Mouse (Mus musculus): ENCODE data around the gene Zbtb20.

Zbtb20 gene

DNA sequence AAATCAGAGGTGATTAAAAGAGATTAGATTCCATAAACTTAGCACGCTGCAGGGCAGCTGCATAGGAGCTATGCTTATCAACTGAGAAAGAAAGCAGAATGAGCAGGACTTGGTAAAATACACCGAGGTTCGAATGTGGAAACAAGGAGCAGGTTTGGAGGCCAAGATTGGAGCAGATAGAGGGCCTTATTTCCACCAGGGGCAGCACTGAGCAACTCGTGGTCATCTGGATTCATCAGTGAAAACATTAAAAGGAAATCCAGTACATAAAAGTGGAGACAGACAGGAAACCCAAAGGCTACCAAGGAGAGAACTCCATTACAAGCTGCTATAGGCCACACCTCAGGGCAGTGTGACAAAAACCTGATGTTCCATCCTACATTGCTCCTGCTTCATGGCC is 686.3 kb downstream of the Zbtb20 start:
- DNase-seq (ENCODE audit: low read depth, low spot score) = no peak

DNA sequence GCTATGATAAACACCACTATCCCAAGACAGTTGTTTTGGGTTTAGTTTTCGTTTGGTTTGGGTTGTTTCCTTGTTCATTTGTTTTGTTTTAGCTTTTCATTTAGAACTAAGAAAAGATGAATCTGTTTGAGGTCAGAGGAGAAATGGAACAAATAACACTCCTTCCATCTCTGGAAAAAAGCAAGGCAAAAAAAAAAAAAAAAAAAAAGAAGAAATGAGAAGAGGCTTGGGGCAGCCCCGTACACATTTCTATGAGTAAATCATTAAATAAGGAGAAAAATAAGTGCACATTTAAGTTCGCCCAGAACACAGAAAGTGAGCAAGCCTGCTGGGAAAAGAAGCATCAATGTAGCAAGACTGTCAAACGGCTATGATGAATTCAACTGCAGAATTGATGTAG is 690.2 kb downstream of the Zbtb20 start:
- DNase-seq (ENCODE audit: low read depth, low spot score) = no peak

DNA sequence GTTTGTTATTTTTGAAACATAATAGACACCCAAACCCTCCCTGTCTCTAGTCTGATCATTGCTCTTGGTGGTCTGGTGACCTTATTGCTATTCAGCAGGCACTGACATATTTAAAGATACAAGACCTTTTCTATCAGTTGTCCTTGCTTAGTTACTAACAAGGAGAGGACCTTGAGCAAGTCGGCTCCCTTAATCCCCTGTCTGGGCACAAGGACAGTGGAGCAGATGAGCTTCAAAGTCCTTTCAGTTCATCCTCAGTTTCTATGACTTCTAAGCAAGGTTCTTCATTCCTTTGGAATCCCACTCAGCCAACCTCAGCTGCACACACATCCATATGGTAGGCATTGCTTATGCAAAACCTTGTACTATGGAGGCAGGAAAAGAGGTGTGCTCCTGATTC is 690.8 kb downstream of the Zbtb20 start:
- no peak for DNase-seq (ENCODE audit: low read depth, low spot score)

DNA sequence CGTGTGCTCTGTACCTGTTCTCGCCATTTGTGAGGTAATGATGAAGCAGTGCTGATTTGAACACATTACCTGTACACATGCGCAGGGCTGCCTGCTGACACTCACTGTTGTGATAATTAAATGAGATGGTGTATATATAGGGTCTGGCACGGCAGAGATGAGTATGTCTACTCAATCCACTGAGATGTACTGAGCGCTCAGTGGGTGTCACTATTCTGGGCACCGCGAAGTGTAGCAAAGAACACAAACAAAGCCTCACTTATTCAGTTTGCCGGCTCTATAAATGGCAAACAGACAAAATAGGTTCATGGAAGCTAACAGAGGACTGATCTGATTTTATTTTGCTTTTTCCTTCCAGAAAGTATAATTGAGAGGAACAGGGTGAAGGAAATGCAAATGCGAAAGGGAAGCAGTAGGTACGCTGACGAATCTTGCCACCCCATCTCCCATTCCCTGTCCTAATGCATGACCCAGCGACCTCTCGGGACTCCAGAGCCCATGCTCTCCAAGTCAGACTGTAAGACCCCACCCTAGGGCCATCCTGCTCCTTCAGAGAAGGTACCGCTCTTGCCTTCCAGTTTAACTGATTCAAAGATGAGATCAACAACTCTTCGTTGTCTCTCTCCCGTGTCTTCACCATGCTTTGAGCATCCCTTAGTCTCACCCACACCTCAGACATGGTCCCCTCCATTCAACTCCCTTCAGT is 695.8 kb downstream of the Zbtb20 start:
- no peak for DNase-seq (ENCODE audit: low read depth, low spot score)

DNA sequence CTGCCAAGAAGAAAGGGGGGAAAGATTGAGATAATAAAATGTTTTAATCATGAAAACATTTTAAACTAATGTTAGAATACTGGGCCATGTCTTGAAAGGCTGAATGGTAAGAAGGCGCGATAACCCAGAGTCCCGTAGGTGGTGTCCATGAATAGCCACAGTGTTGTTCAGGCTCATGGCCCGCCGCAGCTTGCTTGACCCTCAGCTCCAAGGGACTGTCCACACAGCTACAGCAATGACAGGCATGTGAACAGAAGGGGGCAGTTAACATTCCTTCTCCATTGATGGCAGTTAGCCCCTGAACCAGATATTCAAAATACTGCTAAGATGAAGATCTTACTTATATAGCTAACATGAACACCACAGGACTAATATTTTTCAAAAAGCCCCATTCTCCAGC is 696.5 kb downstream of the Zbtb20 start:
- no peak for DNase-seq (ENCODE audit: low read depth, low spot score)

DNA sequence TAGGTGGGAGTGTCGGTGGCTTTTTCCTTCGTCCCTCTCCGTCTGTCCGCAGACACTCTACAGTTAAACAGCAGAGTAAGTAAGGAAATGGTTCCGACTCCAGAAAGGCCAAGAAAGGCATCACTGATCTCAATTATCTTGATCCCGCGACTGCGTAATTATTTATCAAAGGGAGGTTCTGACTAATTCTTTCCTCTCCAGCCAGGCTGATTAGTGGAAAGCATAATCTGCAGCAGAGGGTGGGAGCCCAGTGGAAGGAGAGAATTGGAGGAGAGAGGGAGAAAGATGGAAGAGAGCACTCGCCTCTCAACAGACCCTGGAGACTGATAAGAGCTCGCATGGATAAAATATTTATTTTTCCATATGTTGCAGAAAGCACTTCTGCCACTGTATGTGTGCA is 697.1 kb downstream of the Zbtb20 start:
- DNase-seq (ENCODE audit: low read depth, low spot score) = no peak

DNA sequence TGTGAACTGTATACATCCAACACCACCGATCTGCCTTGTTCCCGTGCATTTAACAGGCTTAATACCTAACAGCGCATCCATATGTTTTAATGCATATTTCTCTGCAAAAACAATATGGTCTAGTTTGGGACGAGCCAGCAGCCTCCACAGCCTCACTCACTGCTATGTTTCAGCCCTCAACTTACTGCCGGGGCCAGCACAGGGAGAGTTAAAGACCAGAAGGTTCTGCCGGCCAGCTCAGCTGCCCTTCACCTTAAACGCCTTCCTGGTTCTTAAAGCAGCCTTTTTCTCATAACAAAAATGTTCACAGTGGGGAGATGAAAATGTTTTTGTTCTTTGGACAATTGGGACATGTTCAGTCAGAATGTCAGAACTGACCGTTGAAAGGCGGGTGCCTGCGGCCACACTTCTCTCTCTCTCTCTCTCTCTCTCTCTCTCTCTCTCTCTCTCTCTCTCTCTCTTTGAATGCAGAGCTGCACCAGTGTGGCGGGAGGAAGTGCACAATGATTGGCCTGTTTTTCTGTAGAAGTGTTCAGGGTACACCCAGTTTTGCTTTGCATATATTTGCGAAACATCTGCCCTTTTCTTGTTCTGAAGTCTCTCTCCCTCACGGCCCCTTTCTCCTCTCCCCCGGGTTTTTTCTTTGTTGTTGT is 697.6 kb downstream of the Zbtb20 start:
- no peak for DNase-seq (ENCODE audit: low read depth, low spot score)

DNA sequence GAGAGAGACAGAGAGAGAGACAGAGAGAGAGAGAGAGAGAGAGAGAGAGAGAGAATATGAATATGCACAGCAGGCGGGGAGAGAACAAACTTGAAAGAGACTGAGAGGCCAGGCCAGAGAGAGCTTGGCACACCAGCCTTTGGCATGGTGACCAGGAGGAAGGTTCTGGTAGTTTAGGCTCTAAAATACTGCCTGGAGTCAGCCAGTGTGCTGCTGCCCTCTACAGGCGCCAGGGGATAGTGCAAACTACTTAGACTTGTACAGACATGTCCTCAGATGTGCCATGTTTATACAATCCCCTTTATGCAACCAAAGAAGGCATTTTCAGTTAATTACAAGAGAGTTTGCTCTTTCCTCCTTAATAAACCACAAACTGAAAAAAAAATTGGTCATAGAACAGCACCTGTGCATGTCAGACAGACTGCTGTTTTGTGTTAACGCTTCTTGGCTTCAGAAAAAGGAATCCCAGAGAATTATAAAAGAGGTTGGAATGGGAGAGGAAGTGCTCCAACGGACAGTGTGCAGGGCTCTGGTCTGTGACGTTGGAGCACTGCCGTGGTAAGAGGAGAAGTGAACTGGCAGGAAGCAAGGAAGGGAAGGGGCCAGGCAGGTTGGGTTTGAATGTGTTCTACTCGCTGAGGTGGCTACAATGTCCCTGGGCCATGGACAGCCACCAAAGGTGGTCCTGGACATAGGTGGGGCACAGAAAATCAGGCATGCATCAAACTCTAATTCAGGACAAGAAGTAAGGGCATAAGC is 698.5 kb downstream of the Zbtb20 start:
- DNase-seq (ENCODE audit: low read depth, low spot score) = peak; percentile 33

DNA sequence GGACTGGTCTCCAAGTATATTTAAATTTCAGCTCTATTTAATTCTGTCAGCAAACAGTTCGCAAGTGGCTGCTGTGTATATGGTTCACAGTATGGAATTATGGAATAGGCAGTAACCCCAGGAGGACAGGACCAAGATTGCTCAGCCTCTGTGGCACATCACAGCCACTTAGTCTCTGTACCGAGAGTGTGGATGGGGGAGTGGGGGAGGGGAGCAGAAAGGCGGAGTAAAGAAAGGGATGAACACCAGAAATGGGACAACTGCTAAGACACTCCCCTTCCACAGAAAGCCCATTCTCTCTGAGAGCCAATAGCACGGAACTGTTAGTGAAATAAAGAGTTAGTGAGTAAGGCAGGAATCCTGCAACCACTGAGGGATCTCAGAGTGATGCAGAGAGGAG is 699.4 kb downstream of the Zbtb20 start:
- DNase-seq (ENCODE audit: low read depth, low spot score) = no peak

DNA sequence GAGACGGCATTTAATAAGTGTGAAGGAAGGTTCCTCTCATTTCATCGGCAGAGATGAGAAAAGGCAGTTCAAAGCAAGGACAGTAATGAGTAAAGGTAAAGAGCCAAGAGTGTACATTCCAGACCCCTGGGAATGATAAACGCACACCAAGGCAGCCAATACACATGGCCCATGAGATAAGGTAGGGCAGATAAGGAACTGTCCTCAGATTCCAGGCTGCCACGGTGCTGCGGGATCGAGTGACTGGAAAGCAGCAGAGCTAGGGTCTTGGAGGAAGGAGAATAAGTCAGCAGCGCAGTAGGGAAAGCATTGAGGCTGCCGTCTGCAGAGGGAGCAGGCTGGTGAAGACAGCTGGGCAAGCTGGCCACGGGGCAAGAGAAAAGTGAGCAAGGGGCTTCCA is 699.8 kb downstream of the Zbtb20 start:
- no peak for DNase-seq (ENCODE audit: low read depth, low spot score)

DNA sequence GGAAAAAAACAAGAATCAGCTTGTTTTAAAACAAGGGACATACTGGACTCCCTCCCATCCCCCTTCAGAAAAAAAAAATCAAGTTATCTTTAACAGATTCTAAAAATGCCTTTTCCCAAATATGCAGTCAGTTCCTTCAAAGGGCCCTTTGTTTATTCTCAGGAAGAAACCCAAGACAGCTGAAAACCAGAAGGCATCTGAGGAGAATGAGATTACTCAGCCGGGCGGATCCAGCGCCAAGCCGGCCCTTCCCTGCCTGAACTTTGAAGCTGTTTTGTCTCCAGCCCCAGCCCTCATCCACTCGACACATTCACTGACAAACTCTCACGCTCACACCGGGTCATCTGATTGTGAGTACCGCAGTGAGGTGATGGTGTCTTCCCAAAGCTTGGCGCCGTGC is 701.7 kb downstream of the Zbtb20 start:
- DNase-seq (ENCODE audit: low read depth, low spot score) = no peak

DNA sequence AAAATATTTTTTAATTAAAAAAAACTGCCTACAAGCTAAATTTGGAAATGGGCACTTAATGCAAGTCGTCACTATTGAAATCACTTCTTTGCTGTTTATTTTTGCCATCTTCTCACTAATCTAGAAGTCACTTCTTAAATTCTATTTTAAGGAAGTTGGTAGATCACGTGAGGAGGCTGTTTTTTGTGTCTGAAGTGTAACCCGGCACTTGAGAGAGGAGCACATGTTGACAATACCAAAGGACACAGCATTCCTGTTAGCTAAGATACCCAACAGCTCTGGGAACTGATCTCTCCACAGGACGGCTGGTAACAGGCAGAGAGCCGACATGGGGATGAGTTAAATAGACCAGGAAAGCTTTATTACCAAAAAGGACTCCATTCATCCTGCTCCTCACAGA is 702.7 kb downstream of the Zbtb20 start:
- DNase-seq (ENCODE audit: low read depth, low spot score) = no peak

DNA sequence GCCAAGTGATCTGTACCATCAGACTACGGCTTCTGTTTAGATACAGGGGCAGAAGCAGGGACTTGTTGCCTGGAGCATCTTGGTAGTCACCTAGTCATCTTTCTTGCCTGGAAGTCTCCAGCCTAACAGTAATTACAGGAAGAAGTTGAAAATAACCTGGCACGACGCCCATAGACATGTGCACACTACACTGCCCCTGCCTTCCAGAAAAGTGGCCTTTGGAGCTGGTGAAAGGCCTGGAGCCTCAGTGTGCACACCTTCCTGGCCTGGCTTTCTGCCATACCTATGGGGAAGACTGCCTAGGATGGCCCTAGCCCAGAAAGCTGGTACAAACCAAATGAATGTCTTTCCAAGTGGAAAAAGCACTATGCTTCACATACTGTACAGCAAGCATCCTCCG is 703.4 kb downstream of the Zbtb20 start:
- DNase-seq (ENCODE audit: low read depth, low spot score) = no peak

DNA sequence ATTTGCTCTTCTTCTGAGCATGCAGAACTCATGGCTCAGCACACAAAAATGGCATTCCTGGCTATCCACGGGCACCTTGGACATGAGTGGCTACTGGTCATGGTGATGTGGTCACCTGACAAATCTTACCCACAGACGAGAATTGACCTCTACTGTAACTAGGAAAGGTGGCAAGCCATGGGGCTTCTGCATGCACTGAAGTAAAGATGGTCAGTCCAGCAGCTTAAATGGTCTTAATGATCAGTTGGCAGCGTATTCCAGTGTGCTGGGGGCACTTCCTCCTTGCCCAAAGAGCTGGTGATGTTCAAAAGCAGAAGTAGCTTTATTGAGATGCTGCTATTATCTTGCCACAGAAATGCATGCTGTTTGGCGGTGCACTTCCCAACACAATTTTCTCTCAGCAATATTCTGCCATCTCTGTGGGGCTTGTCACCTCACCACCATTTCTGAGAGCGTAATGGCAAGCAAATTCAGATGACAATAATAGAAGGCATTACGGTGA is 704.7 kb downstream of the Zbtb20 start:
- DNase-seq (ENCODE audit: low read depth, low spot score) = no peak

DNA sequence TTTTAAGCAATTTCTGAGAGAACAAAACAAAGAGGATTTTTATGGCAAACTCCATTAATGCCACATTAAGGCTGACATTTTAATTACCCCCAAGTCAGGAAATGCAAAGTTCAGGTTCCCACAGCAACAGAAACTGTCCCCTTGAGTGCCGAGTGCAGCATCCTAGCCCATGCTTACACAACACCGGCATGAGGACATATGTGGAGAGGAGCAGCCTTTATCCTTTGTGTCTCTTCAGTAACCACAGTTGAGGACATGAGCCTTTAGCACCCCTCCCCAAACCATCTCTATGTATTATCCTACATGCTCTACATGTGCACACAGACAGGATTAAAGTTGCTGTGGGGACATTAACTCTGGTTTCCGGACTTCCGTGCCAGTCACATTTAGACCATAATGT is 705.9 kb downstream of the Zbtb20 start:
- no peak for DNase-seq (ENCODE audit: low read depth, low spot score)

DNA sequence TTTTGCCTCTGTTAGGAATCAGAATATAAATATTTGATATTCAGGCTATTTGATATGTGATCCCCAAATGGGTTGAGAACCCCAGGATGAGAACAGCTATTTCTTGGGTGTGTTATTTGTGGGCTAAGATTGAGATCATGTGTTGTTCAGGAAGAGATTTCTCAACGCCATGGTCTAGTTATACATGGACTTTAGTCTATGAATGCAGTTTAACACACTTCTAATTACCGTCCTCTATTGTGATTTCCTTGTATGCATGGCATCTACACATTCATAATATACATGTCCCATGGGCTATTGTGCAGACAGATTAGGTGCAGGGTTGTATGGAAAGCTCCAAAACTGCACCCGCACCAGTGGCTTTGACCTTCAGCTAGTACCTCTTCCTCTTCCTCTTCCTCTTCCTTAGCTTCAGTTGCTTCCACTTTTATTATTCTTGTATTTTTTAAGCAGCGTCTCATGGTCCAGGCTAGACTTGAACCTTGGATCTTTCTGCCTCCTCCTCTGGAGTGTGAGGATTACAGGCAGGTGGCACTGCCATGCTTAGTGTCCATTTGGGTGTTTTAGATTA is 711.3 kb downstream of the Zbtb20 start:
- no peak for DNase-seq (ENCODE audit: low read depth, low spot score)

DNA sequence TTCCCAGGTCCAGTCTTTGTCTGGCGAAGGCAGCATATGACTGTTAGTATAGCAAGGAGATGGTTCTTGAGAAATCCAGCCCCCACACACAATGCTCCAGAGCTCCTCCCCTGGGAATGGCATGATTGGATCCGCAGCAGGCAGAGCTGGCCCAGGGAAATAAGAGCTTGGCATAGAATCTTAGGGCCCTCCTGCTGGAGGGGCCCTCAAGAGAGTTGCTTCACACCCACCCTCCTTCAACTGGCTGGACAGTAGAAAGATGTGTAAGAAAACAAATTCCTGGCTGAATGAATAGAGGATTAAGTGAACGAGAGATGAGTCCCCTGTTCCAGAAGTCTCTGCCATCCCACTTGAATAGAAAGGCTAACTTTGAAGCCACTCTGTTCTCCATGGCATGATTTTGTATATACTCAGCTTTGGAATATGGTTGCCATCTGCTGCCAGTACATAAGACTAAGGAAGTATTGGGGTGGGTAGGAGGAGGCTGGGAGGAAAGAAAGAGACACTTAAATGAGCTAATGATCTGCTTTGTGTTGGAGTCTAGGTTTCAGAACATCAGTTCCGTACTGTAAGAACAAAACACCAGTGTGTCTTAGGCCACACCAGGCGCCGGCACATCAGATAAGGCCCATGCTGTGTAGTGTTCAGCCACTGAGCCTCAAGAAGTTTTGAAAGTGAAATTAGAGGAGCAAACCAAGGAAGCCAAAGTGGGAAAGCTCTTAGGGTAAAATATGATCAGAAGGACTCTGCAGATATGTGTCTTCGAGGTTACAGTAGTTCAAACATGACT is 715.2 kb downstream of the Zbtb20 start:
- DNase-seq (ENCODE audit: low read depth, low spot score) = no peak

DNA sequence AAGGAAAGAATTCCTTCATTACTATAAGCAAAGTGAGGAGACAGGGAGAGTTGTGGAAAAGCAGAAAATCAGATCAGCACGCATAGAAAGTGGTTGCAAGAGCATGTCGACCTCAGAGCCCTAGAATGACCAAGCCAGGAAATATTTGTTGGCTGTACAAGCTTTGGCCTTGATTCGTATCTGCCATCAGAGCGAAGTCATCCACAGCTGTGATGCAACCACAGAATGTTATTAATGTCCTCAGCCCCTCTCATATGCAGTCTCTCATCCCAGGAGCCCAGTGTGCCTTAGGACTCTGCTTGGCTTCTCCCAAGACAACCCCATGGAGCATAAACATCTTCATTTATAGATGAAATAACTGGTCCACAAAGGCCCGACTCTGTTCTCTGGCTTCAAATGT is 716.4 kb downstream of the Zbtb20 start:
- DNase-seq (ENCODE audit: low read depth, low spot score) = no peak

DNA sequence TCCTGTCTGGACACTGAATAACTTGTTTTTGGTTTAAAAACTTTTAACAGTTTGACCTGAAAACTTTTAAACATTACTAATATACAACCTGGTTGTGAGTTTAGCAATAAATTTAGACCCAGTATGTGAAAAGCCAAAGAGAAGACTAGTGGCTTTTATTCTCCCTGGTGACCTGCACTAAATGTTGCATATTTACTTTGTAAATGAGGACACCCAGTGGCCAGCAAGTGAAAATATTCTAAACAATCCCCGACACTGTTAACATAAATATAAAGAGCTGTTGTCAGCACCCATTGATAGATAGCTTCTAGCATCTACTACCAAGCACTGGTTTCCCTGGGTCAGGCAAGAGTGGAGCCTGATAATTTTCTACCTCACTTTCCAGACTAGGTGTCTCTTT is 717.1 kb downstream of the Zbtb20 start:
- no peak for DNase-seq (ENCODE audit: low read depth, low spot score)

DNA sequence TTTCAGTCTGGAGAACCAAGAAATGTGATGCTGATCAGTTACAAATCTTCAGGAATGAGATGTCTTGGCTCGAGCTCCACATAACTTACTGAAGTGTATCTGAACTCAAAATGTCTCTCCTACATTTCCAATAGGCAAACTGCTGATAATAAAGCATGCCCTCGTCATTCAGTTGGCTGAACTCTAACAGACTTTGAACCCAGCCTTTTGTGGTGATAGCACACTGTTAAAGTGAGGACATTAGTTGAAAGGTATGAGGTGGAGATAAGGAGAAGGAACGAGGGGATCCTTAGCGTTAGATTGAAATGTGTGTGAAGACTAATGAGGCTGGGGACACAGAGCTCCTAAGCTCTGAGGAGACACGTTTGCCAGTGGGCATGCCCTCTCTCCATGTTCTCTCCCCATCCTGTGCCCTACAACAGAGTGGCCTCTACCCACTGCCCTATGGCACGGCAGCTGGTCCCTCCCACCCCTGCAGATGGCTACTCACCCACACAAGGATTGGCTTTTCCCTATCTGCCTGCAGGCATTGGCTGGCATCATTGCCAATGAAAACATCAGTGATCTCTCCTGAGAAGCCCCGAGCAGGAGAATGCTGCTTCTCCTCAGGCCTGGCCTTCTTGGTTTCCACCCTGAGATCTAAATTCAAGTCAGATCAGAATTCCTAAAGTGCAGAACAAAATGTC is 721.8 kb downstream of the Zbtb20 start:
- DNase-seq (ENCODE audit: low read depth, low spot score) = no peak

DNA sequence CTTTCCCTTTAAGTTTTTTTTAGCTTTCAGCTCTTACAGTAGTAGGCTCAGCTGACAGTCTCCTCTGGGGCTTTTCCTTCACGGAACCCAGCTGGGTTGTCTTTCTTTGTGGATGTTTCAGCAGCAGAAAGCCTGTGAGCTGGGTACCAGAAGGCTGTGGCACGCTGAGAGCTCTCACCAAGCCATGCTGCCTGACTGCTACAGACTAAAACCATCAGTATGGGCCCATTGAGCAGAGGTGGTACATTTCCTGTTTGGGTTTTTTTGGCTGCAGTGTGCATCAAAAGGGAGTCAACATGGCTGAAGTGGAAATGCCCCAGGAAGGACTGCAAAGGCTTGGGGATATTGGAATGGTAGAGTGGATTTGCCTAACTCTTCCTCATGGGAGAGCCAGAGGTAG is 724.0 kb downstream of the Zbtb20 start:
- no peak for DNase-seq (ENCODE audit: low read depth, low spot score)

Data from WW6 (cell line).